8 mouse cellular contexts compared by ENCODE assay signal in the genomic region with DNA sequence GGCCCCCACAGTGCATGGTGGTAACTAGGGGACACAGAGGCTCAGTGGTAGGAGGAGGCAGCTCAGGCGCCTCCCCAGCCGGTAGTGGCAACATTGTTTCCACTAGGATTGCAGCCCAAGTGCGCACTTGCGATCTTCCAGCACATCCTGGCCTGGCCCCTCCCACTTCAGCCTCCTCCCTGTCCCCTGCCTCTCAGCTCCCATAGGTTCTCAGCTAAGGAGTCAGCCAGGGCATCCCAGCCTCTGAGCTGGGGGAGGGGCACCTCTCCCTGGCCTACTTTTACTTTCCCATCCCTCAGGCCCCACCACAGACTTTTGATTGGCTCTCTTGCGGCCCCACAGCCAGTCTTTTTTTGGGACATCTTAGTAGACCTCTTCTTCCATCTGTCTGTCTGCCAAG. TPM values are rescaled to one million over a fixed set of nuclear protein-coding genes. Genes with fewer than 3 reads are reported as not detected.
A peak's percentile ranks its signal among the peaks of the same experiment; 100 is the strongest.
DNase-seq lines count a peak whose midpoint lies in the region; ATAC-seq and TF ChIP-seq lines count a peak whose summit lies in the region.

No protein-coding gene starts in this region.

- no peak overlapping the region for H3K9ac ChIP-seq in embryonic facial prominence, embryonic 15.5 days
- H3K9ac ChIP-seq in liver, adult 2 months (ENCODE audit: low read depth, low read length) = 0 out of 2 replicates have a peak overlapping the region, but pooled peaks have one; percentile 16

- H3K4me2 ChIP-seq in embryonic facial prominence, embryonic 15.5 days (replicated peaks) = peak overlapping the region; percentile 36

- TF ChIP-seq POLR2A in liver, adult 2 months (IDR thresholded peaks at IDR 0.05; ENCODE audit: extremely low read depth, insufficient read depth, low read length) = no peak

- H3K27me3 ChIP-seq in embryonic facial prominence, embryonic 15.5 days = no peaks in the 10 kb centered on the region
- no peaks in the 10 kb centered on the region for H3K27me3 ChIP-seq in liver, adult 2 months (ENCODE audit: control insufficient read depth, insufficient read depth, low read length)

- DNase-seq in cerebellum, adult 11 months = peak; percentile 48
- DNase-seq in cerebellum, adult 9-10 months = no peak
- DNase-seq in NIH3T3 (ENCODE audit: low read depth) = peak; percentile 50
- peak; percentile 75 for DNase-seq in heart, postnatal 4 days
- DNase-seq in liver, adult 2 months (ENCODE audit: extremely low read depth, low read depth, low spot score) = peak; percentile 26
- peak; percentile 25 for DNase-seq in right cerebral cortex, postnatal 4 days
- no peak for DNase-seq in urinary bladder, postnatal 25 days (ENCODE audit: low spot score)

- H3K79me2 ChIP-seq in liver, adult 2 months (ENCODE audit: control insufficient read depth, insufficient read depth, low read length) = no peaks in the 10 kb centered on the region; the same call in 1 of the 2 replicates

- TF ChIP-seq CTCF in liver, adult 2 months (IDR thresholded peaks at IDR 0.05; ENCODE audit: low read depth, low read length) = no peak

- no peak overlapping the region for H3K4me3 ChIP-seq in embryonic facial prominence, embryonic 15.5 days (replicated peaks)
- H3K4me3 ChIP-seq in liver, adult 2 months (ENCODE audit: insufficient read depth, low read depth, low read length) = peak overlapping the region; percentile 24; the same call in 1 of the 2 replicates

- no peak for ATAC-seq in embryonic facial prominence, embryonic 15.5 days (ENCODE audit: insufficient number of reproducible peaks, low FRiP score, low TSS enrichment, low read depth)

- no peaks in the 10 kb centered on the region for H3K36me3 ChIP-seq in embryonic facial prominence, embryonic 15.5 days
- H3K36me3 ChIP-seq in liver, adult 2 months (ENCODE audit: control insufficient read depth, insufficient read depth, low read length) = no peaks in the 10 kb centered on the region

- 19% methylated on average over 5 of the region's 5 CpGs for WGBS in embryonic facial prominence, embryonic 15.5 days
- 76% methylated on average over 5 of the region's 5 CpGs for WGBS in liver, adult 2 months

- H3K4me1 ChIP-seq in embryonic facial prominence, embryonic 15.5 days = peaks cover 54% of the 10 kb centered on the region
- peaks cover 10% of the 10 kb centered on the region; the same call in 1 of the 2 replicates for H3K4me1 ChIP-seq in liver, adult 2 months (ENCODE audit: control insufficient read depth, insufficient read depth, low read length)

- no peaks in the 10 kb centered on the region for H3K9me3 ChIP-seq in embryonic facial prominence, embryonic 15.5 days (replicated peaks)

- H3K27ac ChIP-seq in embryonic facial prominence, embryonic 15.5 days (replicated peaks) = 0 out of 2 replicates have a peak overlapping the region, but pooled peaks have one; percentile 48
- H3K27ac ChIP-seq in liver, adult 2 months (replicated peaks; ENCODE audit: insufficient read depth, low read depth, low read length) = peak overlapping the region; percentile 27; the same call in 1 of the 2 replicates

RNA-seq across cellular contexts. Expression of a gene that starts 3.9 kb away (rescaled TPM):
- polyA plus RNA-seq in embryonic facial prominence, embryonic 15.5 days (2015; fragmentation: Nextera tagmentation; extraction: Ambion mirVana) = 44.2 and 44.9 TPM in 2 replicates
- 10 to 100 TPM; 21.3 to 23.3 TPM for total RNA-seq in heart, postnatal 4 days (2021)
- total RNA-seq in liver, adult 2 months (2014; rRNA removed) = 7.8 and 9.3 TPM in 2 replicates
- polyA plus RNA-seq in liver, adult 2 months (2012; rRNA removed) = 12.4 and 16.0 TPM in 2 replicates

RNA-seq across cellular contexts. Expression of a gene that starts 4.9 kb away (rescaled TPM):
- 6.8 and 8.5 TPM in 2 replicates for polyA plus RNA-seq in embryonic facial prominence, embryonic 15.5 days (2015; fragmentation: Nextera tagmentation; extraction: Ambion mirVana)
- 1 to 10 TPM; 7.5 to 8.3 TPM for total RNA-seq in heart, postnatal 4 days (2021)
- 14.0 and 19.4 TPM in 2 replicates for total RNA-seq in liver, adult 2 months (2014; rRNA removed)
- polyA plus RNA-seq in liver, adult 2 months (2012; rRNA removed) = 23.0 and 23.3 TPM in 2 replicates

RNA-seq across cellular contexts. Expression of a gene that starts 6.2 kb away (rescaled TPM):
- 0.57 and 0.64 TPM in 2 replicates for polyA plus RNA-seq in embryonic facial prominence, embryonic 15.5 days (2015; fragmentation: Nextera tagmentation; extraction: Ambion mirVana)
- total RNA-seq in heart, postnatal 4 days (2021) = under 1 TPM in 1 of 2 experiments, not detected in 1; 0.14 TPM
- total RNA-seq in liver, adult 2 months (2014; rRNA removed) = not detected in 2 replicates
- not detected in 2 replicates for polyA plus RNA-seq in liver, adult 2 months (2012; rRNA removed)

RNA-seq across cellular contexts. Expression of a gene that starts 18.8 kb away (rescaled TPM):
- polyA plus RNA-seq in embryonic facial prominence, embryonic 15.5 days (2015; fragmentation: Nextera tagmentation; extraction: Ambion mirVana) = 115 and 117 TPM in 2 replicates
- total RNA-seq in heart, postnatal 4 days (2021) = 100 to 1,000 TPM in 1 of 2 experiments, 10 to 100 TPM in 1; 96.8 to 101 TPM
- 15.9 and 22.2 TPM in 2 replicates for total RNA-seq in liver, adult 2 months (2014; rRNA removed)
- 43.3 and 52.5 TPM in 2 replicates for polyA plus RNA-seq in liver, adult 2 months (2012; rRNA removed)

RNA-seq across cellular contexts. Expression of a gene that starts 24.4 kb away (rescaled TPM):
- 75.6 and 87.0 TPM in 2 replicates for polyA plus RNA-seq in embryonic facial prominence, embryonic 15.5 days (2015; fragmentation: Nextera tagmentation; extraction: Ambion mirVana)
- total RNA-seq in heart, postnatal 4 days (2021) = 10 to 100 TPM; 23.7 to 26.1 TPM
- 8.2 and 10.4 TPM in 2 replicates for total RNA-seq in liver, adult 2 months (2014; rRNA removed)
- 22.7 and 24.4 TPM in 2 replicates for polyA plus RNA-seq in liver, adult 2 months (2012; rRNA removed)

Comparison
In these comparisons a context has a peak if more than half of its experiments do, and no peak if none do; other contexts are left out.
1. DNase-seq: peak in cerebellum, adult 11 months (single experiment), NIH3T3 (single experiment), heart, postnatal 4 days (single experiment), liver, adult 2 months (single experiment) and right cerebral cortex, postnatal 4 days (single experiment); none in cerebellum, adult 9-10 months (single experiment) and urinary bladder, postnatal 25 days (single experiment).